Mouse (Mus musculus) spleen, adult 18-20 months (tissue): ENCODE measurements around the gene Zfp607b.
A peak's percentile ranks its signal among the peaks of the same experiment; 100 is the strongest.

Experiments
- DNase-seq, 2 experiments: peaks; one replicate each; pipeline ENCODE4 v3.0.0; 2022; ENCODE audit warnings: mixed read lengths in 2 of 2

Gene Zfp607b

DNA sequence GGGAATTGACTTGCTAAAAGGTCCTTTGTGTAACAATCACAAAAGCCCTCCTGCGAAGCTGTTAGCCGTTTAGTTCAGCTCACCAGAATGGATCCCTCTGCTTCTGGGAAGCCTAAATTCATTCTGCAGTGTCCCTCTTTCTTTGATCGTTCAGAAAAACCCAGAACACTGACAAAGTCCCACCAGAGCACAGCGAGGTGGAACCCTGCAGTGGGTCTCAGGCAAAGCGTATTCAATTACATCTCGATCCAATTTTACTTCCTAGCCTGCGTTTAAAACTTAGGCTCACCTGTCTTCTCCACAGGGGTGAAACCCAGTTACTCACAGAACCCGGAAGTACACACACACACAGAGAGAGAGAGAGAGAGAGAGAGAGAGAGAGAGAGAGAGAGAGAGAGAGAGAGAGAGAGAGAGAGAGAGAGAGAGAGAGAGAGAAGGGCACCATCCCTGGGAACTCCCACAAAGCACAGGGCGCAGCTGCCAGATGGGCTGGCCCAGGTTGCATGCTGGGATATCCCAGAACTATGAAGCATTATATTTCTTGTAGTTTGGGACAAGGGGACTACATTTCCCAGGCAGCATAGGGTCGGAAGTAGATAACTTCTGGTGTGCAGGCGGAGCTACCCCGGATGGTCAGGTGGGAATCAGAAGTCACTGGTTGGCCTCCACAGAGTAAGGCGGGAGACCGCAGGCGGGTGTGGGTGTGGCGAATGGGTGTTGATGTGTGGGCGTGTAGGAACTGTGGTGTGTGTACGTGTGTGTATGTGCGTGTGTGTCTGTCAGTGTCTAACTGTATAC, at the start of gene Zfp607b:
Gene Zfp607b, plus strand, starts transcription at position 526 of the 798 bp plus-strand sequence.
- peak; percentile 84 to 90 for DNase-seq

DNA sequence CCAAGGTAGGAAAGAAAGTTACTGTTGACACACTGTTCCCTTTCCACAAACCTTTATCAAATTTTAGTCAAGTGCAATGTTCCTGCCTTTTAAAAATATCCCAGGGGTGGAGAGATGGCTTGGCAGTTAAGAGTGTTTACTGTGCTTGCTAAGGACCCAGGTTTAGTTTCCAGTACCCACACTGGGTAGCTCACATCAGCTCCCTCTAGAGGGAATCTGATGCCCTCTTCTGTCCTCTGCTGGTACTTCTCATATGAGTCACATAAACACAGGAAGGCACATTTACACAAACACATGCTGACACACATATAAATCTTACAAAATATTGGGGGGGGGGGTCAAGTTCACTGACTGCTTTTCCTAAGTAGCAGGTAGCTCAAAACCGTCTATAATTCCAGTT, 44.7 kb upstream of the Zfp607b start:
- no peak for DNase-seq

DNA sequence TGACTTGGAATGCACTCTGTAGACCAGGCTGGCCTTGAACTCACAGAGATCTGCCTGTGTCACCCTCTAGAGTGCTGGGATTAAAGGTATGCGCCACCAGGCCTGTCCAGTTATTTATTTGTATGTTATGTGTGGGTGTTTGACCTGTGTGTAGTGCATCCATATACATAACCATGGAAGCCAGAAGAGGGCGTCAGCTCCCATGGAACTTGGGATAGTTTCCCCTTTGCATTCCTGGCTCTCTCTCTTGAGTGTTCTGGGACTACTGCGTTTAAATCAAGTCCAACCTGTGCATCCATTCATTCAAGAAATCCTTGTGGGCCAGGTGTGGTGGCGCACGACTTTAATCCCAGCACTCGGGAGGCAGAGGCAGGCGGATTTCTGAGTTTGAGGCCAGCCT, 42.6 kb upstream of the Zfp607b start:
- no peak for DNase-seq

GRCm38 (mm10) chr7:27647281-27648002, 41.7 kb upstream of the Zfp607b start:
- no peak for DNase-seq

DNA sequence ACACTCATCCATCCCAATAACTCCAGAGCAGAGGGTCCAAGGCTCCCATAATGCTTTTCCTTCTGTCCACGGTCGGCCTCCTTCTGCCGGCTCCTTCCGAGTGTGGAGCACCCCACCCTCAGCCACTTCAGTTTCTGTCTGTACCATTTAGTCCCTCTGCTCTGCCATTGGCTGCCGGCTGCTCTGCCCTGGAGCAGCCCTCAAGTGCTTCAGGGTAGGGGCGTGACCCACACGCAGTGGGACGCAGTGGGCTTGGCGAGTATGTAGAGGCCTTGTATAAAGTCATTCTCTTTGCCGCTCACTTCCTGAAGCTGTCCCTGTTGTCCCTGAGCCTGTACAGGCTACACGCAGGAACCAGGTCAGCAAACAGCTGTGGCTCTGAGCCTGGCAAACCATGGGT, 39.4 kb upstream of the Zfp607b start:
- DNase-seq, result no peak

GRCm38 (mm10) chr7:27650949-27651348, 38.2 kb upstream of the Zfp607b start:
- DNase-seq, result peak in 1 of 2 experiments; percentile 61

GRCm38 (mm10) chr7:27653681-27654437, 35.3 kb upstream of the Zfp607b start, which contains the start of gene Ttc9b:
Ttc9b (plus strand) TSS chr7:27653915.
- peak in 1 of 2 experiments; percentile 19 for DNase-seq

DNA sequence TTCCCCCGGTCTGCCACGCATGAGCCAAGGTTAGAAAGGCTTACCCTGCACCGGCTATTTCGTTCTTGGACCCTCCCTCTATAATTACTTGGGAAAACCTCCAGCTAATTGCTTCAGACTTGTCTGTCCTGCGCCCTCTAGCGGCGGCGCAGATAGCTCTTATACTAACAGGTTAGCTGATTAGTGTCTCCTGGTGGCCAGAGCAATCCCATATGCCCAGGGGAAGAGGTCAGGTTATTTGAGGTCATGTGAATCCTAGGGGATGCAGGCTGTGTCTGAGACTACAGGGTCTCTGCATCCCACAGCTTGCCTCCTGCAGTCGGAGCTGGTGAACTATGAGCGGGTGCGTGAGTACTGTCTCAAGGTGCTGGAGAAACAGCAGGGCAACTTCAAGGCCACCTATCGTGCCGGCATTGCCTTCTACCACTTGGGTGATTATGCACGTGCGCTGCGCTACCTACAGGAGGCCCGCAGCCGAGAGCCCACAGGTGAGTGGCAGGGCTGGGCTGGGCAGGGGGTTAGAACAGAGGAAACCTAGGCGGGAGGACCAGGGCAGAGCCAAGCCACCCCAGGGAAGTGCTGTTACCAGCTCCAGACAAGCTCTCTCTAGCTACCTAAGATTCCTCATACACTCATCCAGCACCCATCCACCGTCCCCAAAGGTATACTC, 34.4 kb upstream of the Zfp607b start:
- DNase-seq, result peak in 1 of 2 experiments; percentile 38

DNA sequence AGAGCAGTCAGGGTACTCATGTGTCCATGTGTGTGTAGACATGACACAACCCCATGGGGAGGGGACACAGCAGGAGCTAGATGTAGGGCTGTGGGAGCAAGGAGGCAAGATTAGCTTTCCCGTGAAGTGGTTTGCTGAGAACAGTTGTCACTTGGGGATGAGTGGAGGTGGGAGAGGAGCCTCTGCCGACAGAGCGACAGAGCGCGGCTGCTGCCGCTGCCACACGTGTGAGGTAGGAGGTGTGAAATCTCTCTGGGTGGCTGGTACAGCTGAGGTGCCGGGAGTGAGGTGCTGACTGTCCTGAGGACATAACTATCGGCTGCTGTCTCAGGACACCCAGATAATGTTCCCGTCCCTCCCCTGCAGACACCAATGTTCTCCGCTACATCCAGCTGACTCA, 33.6 kb upstream of the Zfp607b start:
- no peak for DNase-seq

DNA sequence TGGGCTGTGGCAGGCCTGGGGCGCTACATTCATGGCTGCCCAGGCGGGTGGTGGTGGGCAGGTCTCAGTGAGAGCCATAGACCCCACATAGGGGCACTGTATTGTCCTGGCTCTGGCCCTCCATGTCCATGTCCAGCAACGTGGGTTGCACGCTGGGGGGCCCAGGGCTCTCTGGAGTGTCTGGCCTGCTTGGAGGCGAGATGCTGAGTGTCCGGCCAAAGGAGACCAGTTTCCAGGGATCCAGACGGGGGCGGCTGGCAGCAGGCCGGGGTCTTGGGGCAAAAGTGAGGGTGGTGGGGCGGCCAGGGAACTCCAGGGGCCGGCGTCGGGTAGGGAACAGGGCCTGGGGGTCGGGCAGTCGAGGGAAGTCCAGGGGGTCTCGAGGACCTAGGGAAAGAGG, 32.5 kb upstream of the Zfp607b start:
- DNase-seq, result no peak

DNA sequence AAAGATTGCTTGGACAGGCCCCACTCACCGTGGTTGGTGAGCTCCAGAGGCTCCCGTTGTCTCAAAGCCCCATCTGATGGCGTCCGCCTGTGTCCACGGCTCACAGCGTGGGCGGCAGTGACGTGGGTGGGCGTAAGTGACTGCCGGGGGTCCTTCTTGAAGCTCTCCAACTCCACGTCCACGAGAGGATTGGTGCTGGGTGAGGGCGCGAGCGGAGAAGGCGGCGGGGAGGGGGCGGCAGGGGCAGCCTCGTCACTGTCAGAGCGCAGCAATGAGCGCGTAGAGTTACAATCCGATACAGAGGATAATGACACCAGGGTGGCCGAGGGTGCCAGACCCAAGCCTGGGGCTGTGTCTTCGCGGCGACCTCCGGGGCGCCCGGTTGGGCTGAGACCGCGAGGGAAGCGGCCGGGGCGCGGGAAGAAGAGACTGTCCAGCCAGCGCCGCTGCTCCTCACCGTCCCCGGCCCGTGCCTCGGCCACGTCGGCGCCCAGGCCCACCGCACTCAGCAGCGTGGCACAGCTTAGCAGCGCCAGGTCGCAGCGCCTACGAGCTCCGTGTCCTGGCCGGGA, 31.2 kb upstream of the Zfp607b start:
- DNase-seq, result no peak

DNA sequence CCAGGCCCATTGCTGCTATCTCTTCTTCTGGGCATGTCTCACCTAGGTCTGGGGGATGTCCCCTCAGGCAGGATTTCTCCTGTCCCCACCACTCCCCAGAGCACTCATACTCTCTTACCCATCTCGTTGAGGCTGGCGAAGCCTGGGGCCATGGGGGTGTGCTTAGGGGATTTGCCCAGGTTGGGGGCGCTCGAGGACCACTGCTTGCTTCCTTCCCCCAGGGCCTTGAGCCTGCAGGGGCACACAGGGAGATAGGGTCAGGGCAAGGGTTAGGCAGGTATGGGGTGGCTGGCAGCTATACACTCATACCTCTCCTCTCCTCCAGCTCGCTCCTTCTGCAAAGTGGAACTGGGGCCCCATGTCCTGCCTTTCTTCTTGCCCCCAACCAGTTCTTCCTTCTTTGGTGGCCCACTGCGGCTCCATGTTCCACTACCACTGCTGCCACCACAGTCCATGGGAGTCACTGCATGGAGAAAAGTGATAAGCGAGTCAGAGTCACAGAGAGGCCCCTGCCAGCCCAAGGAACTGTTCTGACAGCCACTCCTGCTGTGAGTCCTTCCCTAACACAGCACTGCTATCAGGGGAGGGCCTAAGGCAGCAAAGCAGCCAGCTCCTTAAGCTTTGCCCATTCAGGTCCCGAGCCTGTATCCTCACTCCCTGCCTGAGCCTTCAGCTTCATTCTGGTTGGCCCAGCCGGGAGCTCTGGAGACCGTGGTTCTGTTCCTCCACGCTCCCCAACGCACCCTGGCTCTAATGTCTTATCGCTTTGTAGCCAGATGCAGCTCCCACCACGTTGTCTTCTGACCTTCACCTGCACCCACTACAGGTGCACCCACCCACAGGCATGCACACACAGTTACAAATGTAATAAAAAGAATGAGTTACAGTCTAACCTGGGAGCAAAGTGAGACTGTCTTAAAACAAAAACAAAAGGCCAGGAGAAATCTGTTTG, 30.2 kb upstream of the Zfp607b start:
- no peak for DNase-seq

- no peak for DNase-seq
These were observed 27.1 kb upstream of the Zfp607b start for GRCm38 (mm10) chr7:27662038-27662437.

- DNase-seq, result no peak
These were observed 16.0 kb upstream of the Zfp607b start for GRCm38 (mm10) chr7:27673064-27673574.

- DNase-seq, result peak in 1 of 2 experiments; percentile 30
These were observed 15.5 kb upstream of the Zfp607b start for GRCm38 (mm10) chr7:27673575-27674131.

DNA sequence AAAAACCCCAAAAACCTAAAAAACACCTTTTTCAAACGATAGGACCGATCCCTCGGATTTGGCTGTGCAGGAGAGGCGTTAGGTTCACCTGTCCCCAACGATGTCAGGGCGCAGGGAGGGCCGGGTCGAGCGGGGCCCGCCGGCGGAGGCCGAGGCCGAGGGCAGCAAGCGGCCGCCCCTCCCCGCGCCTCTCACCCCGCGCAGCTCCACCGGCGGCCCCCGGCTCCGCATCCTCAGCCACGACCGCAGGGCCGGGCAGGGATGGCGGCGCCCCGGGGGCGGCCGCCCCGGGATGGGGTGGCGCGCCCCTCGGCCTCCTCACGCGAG, 15.0 kb upstream of the Zfp607b start:
- DNase-seq, result no peak

GRCm38 (mm10) chr7:27674522-27675221, 14.5 kb upstream of the Zfp607b start, which contains the start of gene Map3k10:
Map3k10 (minus strand) TSS chr7:27674598.
- DNase-seq, result peak; percentile 85 to 93

GRCm38 (mm10) chr7:27675222-27675612, 13.9 kb upstream of the Zfp607b start:
- no peak for DNase-seq

DNA sequence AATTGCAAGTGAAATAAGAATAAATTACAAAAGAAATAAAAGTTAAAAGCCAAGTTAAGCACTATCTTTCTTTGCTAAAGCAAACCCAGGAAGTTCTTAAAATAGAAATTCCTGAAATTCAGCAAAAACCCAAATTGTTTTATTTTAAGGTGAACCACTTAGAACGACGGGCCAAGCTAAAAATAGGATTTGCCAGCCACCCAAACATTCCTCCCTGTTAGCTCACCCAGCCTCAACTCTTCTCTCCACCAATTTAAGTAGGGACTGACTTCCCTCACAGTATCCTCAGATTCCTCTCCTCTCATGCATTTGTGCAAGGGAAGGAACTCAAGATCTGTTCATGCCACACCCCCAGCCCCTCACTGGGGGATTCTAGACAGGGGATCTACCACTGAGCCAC, 5.9 kb upstream of the Zfp607b start:
- DNase-seq, result no peak

GRCm38 (mm10) chr7:27685220-27685619, 3.9 kb upstream of the Zfp607b start:
- DNase-seq, result no peak
